Mouse (Mus musculus): ENCODE measurements around the gene Tmem143. TPM values are rescaled to one million over a fixed set of nuclear protein-coding genes. Genes with fewer than 3 reads are reported as not detected.
"Not testable (repeated sequence)": the region's sequence is repeated elsewhere in the genome, so short reads cannot be mapped to it uniquely, and the experiment has no call there.

Tmem143 gene
- total RNA-seq, 2 experiments from 2014 or later, result 51.3 to 66.3 TPM

GRCm38 (mm10) chr7:45919761-45920160, 23.0 kb downstream of the Tmem143 start:
- intact Hi-C loops (cut with DNase I), result no loop called here
- Histone ChIP-seq H3K4me3 (peak overlapping the region; percentile 78), H3K27ac (peak overlapping the region; percentile 95)
- DNase-seq, result no peak
- no peak for TF ChIP-seq CTCF (IDR thresholded peaks at IDR 0.05)

- Histone ChIP-seq H3K27ac (peak overlapping the region; percentile 95), H3K4me3 (peak overlapping the region; percentile 78)
- intact Hi-C loops (cut with DNase I), result no loop called here
- peak; percentile 62 for DNase-seq
- no peak for TF ChIP-seq CTCF (IDR thresholded peaks at IDR 0.05)
Observed at GRCm38 (mm10) chr7:45920583-45921241, 24.0 kb downstream of the Tmem143 start.

- intact Hi-C loops (cut with DNase I), result no loop called here
- peak; percentile 80 for DNase-seq
- H3K27ac ChIP-seq, result peak within 1 kb of the TSS; percentile 95
- peak within 1 kb of the TSS; percentile 81 for H3K4me3 ChIP-seq
- TF ChIP-seq CTCF (IDR thresholded peaks at IDR 0.05), result no peak
Observed at GRCm38 (mm10) chr7:45921242-45921621, 24.5 kb downstream of the Tmem143 start, which contains the start of gene Emp3. Emp3 (minus strand) TSS chr7:45921404.

- peak overlapping the region; percentile 81 for H3K4me3 ChIP-seq
Observed at GRCm38 (mm10) chr7:45921950-45922600, 25.3 kb downstream of the Tmem143 start.

GRCm38 (mm10) chr7:45922928-45923761, 26.4 kb downstream of the Tmem143 start:
- intact Hi-C loops (cut with DNase I), result loop anchor here (2.0 kb wide), 1 partner anchor 26 kb away; the partner anchor contains the start of genes Syngr4 and Tmem143

More at GRCm38 (mm10) chr7:45921950-45922600, 25.3 kb downstream of the Tmem143 start:
- peak overlapping the region; percentile 95 for H3K27ac ChIP-seq
- TF ChIP-seq CTCF (IDR thresholded peaks at IDR 0.05), result no peak
- intact Hi-C loops (cut with DNase I), result loop anchor here (2.0 kb wide), 1 partner anchor 25 kb away; the partner anchor contains the start of genes Syngr4 and Tmem143
- DNase-seq, result peak; percentile 35

GRCm38 (mm10) chr7:45923762-45924428, 27.2 kb downstream of the Tmem143 start, which contains the start of gene Ccdc114:
Ccdc114 (plus strand) TSS chr7:45924072.
- H3K4me3 ChIP-seq, result peak within 1 kb of the TSS; percentile 81
- intact Hi-C loops (cut with DNase I), result loop anchor here (2.0 kb wide), 1 partner anchor 27 kb away; the partner anchor contains the start of genes Syngr4 and Tmem143
- peak; percentile 87 for DNase-seq
- peak within 1 kb of the TSS; percentile 95 for H3K27ac ChIP-seq
- TF ChIP-seq CTCF (IDR thresholded peaks at IDR 0.05), result no peak

More at GRCm38 (mm10) chr7:45922928-45923761, 26.4 kb downstream of the Tmem143 start:
- Histone ChIP-seq H3K4me3 (peak overlapping the region; percentile 81), H3K27ac (peak overlapping the region; percentile 95)
- TF ChIP-seq CTCF (IDR thresholded peaks at IDR 0.05), result no peak
- peak; percentile 96 for DNase-seq

GRCm38 (mm10) chr7:45924429-45924816, 27.7 kb downstream of the Tmem143 start:
- intact Hi-C loops (cut with DNase I), result no loop called here
- DNase-seq, result no peak
- Histone ChIP-seq H3K27ac (peak overlapping the region; percentile 95), H3K4me3 (peak overlapping the region; percentile 81)
- peak; percentile 34 for TF ChIP-seq CTCF (IDR thresholded peaks at IDR 0.05)

- intact Hi-C loops (cut with DNase I), result no loop called here
- DNase-seq, result no peak
- TF ChIP-seq CTCF (IDR thresholded peaks at IDR 0.05), result no peak
- H3K27ac ChIP-seq, result no peak overlapping the region
- no peak overlapping the region for H3K4me3 ChIP-seq
Observed at GRCm38 (mm10) chr7:45928626-45929295, 32.0 kb downstream of the Tmem143 start.

- DNase-seq, result no peak
- no peak overlapping the region for H3K27ac ChIP-seq
- H3K4me3 ChIP-seq, result no peak overlapping the region
- TF ChIP-seq CTCF (IDR thresholded peaks at IDR 0.05), result peak; percentile 26; the same call in 1 of the 2 replicates
- intact Hi-C loops (cut with DNase I), result no loop called here
Observed at GRCm38 (mm10) chr7:45929688-45930087, 32.9 kb downstream of the Tmem143 start.

- H3K27ac ChIP-seq; H3K4me3 ChIP-seq; DNase-seq; intact Hi-C loops (cut with DNase I): not testable (repeated sequence)
Observed at GRCm38 (mm10) chr7:45933766-45934165, 37.0 kb downstream of the Tmem143 start.

- Histone ChIP-seq H3K27ac (no peak overlapping the region), H3K4me3 (no peak overlapping the region)
- DNase-seq, result peak; percentile 71
- TF ChIP-seq CTCF (IDR thresholded peaks at IDR 0.05), result peak; percentile 80
- intact Hi-C loops (cut with DNase I), result loop anchor here (1.0 to 5.0 kb wide), 2 partner anchors 63 to 198 kb away; partner anchors contain the start of gene Kdelr1
Observed at GRCm38 (mm10) chr7:45935114-45935513, 38.4 kb downstream of the Tmem143 start.
